Mouse (Mus musculus): Measurements from ENCODE around the gene Speg.

The Speg gene

DNA sequence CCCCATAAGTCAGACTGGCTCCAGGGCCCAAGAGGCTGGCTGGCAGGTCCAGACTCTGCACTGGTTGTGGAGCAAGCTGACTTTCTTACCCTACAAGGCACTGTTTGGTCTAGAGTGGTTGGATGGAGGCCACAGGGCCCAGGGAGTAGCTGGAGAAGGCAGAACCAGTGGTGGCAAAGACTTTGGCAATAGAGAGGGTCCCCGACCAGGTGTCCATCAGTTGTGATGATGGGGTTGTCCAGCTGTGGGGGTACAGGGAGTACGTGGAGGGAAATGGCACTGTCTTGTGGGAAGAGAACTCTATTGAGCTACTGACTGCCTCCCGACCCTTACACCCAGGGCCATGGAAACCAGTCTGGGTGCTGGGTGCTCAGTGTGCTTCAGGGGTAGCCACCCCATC is 18.7 kb downstream of the Speg start:
- no peak for DNase-seq (ENCODE audit: low spot score in 2 of 2)

DNA sequence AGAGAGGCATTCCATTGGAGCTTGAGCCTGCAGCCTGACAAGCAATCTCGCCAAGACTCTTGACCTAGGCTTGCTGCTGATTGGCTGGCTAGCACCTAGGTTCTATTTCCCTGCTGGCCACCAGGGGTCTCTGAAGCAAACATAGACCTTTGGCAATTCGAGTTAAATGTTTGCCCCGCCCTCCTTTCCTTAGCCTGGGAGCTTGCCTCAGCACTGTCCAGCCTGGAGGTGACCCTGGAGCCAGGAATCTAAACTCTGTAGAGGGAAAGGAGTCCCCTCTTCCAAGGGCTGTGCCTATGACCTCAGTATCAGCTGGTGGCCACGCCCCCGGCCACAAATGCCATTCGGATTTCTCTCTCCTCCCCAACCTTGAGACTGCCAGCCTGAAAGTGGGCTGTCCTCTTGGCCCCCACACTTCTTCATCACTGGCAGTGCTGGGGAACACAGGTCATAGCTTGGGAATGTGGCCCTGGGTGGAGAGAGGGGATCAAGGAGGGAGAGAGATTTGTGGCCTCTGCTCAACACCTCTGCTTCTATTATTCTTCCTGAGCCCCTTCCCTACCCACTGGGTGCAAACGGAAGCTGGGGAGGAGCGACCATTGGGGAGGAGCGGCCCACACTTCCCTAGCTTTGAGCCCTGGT is 23.8 kb downstream of the Speg start:
- DNase-seq (ENCODE audit: low spot score in 2 of 2): peak in 1 of 2 experiments; percentile 57

DNA sequence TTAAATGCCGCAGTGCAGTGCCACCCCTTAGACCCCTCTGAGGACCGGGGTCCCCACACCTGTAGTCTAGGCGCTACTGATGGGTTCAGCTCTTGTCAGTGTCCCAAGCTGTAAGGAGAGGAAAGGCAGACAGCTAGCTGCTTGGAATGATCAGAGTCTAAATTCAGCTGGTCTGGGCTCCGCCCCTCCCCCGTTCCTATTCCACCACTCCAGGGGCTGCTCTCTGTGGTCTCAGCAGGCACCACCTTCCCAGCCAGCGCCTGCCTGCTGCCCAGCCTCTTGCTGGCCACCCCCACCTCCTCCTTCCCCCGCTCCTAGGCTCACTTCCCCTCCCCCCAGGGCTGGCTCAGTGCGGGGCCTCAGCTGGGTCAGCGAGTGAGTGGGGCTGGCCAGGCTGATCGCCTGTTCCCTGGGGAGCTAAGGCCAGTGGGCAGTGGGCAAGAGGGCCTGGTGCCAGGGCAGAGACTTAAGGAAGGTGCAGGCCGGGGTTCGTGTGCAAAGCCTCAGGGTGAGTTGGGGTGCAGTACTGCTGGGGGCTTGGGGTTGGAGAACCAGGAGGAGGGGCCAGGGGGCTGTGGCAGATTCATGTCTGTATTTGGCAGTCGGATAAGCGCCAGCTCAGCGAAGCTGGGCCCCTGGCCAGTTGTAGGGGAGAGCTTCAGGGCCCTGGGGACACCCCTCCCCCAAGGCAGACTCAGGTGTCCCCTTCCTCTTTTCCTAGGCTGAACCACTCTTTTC is 24.8 kb downstream of the Speg start:
- no peak for DNase-seq (ENCODE audit: low spot score in 2 of 2)

DNA sequence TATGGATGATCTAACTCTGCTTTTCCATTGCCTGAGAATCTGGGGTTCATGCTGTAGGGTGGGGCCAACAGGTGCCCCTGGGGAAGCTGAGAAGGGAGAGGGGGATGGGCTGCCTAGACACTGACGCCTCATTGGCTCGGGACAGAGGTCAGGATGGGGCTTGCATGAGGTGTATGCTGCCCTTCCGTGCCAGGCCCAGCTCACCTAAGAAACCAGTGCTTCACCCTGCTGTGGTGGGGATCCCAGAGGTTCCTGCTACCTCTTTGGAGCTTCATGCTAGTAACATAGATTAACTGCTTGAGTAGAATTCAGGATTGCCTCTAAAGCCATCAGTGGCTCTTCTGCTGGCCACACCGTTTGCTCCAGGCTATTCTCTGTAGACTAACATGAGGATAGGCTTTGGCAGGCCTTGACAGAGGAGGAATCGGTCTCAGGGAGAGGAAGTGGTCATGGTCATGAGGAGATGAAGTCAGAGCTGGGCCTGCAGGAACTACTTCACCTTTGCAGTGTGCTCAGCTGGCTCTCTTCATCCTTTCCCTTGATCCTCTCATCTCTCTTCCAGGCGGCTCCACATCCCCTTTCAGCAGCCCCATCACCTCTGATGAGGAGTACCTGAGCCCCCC is 25.5 kb downstream of the Speg start:
- DNase-seq (ENCODE audit: low spot score in 2 of 2): no peak

DNA sequence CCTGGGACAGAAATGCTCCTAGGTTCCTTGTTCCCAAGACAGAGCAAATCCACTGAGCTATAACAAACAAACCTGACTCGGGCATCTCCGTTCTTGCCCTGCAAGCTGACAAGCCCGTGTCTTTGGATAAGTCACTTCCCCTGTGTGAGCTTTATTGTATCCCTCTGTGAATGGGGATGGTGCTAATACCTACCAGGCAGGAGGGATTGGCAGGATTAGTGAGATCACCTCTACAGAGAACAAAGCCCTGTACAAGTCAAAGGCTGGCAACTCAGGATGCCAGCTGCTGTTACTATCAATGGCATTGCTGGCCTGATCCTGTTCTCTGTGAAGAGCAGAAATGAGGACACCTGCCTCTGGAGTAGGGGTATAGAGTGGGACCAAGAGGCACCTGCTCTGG is 30.4 kb downstream of the Speg start:
- no peak for DNase-seq (ENCODE audit: low spot score in 2 of 2)

DNA sequence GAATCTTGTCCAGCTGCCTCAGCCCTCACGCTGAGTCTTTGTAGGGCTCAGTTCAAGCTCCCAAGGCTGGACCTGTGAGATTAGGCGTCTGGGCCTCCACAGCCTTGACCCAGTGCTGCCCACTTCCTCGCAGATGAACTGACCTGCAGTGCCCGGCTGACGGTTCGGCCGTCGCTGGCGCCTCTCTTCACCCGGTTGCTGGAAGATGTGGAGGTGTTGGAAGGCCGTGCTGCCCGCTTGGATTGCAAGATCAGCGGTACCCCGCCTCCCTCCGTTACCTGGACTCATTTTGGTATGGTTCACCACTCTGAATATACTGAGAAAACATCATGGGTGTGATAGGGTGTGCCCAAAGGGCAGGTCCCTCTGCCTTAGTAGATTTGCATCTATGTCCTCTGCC is 31.1 kb downstream of the Speg start:
- DNase-seq (ENCODE audit: low spot score in 2 of 2): no peak

DNA sequence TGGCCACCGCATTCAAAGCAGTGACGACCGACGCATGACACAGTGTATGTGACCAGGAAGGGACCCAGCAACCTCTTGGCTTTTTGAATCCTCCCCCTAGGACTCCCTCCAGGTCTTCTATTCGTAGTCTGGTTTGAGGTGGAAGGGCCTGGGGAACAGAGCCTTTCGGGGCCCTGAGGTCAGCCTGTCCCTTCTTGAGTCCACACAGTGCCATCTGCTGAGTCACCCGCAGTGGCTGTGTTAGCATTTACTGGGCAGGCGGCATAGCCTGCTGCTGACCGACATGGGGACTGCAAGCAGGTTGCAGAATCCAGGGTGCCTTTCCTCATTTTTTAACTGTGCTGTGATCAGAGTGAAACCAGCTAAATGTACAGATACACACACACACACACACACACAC is 32.0 kb downstream of the Speg start:
- no peak for DNase-seq (ENCODE audit: low spot score in 2 of 2)

DNA sequence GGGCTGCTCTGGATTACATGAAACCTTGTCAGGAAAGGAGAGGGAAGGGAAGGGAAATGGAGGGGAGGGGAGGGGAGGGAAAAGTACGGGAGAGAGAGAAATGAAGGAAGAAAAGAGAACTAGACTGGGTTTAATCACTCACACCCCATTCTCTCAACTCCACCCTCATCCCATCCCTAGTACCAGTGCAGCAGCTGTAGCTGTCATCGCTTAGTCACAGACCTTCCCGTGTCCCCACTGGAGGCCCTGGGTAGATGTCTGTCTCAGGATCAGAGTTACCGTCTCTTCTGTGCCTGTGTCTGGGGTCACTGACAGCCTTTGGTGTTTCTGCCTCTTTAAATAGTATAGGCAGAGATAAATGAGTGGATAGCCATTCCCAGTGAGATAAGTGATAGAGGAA is 33.1 kb downstream of the Speg start:
- no peak for DNase-seq (ENCODE audit: low spot score in 2 of 2)

DNA sequence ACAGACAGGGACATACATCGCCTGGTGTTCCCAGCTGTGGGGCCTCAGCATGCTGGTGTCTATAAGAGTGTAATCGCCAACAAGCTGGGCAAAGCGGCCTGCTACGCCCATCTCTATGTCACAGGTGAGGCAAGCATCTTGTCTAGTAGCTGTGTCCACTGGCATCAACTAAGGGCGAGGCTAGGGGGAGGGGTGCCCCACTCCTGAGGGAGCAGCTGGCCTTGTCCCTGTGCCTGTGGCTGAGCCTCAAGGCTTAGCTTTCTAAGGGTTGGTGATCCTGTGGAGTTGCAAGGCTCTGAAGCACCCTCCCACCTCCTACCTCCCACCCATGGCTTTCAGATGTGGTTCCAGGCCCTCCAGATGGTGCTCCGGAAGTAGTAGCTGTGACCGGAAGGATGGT is 34.9 kb downstream of the Speg start:
- no peak for DNase-seq (ENCODE audit: low spot score in 2 of 2)

DNA sequence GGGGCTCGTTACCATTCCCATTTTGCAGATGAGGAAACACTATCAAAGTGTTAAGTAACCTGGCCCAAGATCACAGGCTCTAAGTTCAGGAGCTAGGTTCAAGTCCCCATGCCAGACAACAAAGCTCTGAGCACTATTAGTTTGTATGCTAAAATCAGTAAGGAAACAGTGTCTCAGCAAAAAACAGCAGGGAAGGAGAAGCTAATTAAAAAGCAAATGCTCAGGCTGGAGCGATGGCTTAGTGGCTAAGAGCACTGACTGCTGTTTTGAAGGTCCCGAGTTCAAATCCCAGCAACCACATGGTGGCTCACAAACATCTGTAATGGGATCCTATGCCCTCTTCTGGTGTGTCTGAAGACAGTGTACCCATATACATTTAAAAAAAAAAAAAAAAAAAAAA is 37.1 kb downstream of the Speg start:
- no peak for DNase-seq (ENCODE audit: low spot score in 2 of 2)

DNA sequence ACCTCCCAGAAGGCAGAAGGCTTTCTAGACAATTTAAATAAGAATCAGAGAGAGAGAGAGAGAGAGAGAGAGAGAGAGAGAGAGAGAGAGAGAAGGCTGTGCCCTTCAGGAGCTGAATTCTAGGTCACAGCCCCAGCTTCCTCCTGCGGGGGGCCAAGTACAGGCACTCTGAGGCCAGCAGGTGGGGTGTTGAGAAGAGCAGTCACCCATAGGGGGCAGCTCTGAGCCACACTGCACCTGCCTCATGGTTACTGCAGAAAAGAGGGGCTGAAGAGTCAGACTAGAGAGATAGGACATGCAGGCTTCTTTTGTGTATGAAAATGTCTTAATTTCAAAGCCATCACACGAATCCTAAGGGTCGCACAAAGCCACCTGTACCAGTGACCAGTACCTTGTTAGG is 38.7 kb downstream of the Speg start:
- peak in 1 of 2 experiments; percentile 49 for DNase-seq (ENCODE audit: low spot score in 2 of 2)

DNA sequence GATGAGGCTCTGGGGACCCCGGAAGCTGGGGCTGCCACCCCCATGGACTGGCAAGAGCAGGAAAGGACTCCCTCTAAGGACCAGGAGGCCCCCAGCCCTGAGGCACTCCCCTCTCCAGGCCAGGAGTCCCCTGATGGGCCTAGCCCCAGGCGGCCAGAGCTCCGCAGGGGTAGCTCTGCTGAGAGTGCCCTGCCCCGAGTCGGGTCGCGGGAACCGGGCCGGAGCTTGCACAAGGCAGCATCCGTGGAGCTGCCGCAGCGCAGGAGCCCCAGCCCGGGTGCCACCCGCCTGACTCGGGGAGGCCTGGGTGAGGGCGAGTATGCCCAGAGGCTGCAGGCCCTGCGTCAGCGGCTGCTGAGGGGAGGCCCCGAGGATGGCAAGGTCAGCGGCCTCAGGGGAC is 46.7 kb downstream of the Speg start:
- DNase-seq (ENCODE audit: low spot score in 2 of 2): no peak

DNA sequence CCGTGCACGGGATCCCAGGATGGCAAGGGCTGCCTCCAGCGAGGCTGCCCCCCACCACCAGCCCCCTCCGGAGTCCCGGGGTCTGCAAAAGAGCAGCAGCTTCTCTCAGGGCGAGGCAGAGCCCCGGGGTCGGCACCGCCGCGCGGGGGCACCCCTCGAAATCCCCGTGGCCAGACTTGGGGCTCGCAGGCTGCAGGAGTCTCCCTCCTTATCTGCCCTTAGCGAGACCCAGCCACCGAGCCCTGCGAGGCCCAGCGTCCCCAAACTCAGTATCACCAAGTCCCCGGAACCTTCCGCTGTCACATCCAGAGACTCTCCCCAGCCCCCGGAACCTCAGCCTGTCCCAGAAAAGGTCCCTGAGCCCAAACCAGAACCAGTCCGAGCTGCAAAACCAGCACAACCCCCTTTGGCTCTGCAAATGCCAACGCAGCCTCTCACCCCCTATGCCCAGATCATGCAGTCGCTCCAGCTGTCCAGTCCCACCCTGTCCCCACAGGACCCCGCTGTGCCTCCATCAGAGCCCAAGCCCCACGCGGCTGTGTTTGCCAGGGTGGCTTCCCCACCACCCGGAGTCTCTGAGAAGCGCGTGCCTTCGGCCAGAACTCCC is 47.2 kb downstream of the Speg start:
- no peak for DNase-seq (ENCODE audit: low spot score in 2 of 2)

DNA sequence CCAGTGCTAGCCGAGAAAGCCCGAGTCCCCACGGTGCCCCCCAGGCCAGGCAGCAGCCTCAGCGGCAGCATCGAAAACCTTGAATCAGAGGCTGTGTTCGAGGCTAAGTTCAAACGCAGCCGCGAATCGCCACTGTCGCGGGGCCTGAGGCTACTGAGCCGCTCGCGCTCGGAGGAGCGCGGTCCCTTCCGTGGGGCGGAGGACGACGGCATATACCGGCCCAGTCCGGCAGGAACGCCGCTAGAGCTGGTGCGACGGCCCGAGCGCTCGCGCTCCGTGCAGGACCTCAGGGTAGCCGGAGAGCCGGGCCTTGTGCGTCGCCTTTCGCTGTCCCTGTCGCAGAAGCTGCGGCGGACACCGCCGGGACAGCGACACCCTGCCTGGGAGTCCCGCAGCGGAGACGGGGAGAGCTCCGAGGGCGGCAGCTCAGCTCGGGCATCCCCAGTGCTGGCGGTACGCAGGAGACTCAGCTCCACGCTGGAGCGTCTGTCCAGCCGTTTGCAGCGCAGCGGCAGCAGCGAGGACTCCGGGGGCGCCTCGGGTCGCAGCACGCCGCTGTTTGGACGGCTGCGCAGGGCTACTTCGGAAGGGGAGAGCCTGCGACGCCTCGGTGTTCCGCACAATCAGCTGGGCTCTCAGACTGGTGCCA is 47.9 kb downstream of the Speg start:
- DNase-seq (ENCODE audit: low spot score in 2 of 2): no peak

DNA sequence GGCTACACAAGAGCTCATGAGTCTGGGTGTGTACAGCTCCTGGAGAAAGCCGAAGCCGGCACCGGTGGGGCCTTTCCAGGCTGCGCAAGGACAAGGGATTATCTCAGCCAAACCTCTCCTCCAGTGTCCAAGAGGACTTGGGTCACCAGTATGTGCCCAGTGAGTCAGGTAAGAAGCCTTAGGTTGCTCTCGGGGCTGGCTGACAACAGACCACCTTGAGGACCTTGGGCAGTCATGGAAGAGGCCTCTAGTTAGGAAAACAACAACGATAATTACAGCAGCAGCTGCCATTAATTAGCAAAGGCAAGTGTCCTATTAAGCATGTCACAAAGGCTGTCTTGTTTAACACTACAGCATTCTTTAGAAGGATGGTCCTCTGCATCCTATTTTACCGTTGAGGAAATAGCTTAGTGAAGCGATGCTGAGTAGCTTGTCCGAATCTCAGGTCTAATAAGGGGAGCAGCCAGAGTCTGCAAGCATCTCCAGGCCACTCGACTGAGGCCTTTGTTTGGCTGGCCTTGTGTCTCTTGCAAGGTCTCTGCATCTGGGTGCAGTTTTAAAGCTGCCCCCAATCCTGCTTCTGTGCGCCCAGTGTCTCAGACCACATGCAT is 48.8 kb downstream of the Speg start:
- no peak for DNase-seq (ENCODE audit: low spot score in 2 of 2)

DNA sequence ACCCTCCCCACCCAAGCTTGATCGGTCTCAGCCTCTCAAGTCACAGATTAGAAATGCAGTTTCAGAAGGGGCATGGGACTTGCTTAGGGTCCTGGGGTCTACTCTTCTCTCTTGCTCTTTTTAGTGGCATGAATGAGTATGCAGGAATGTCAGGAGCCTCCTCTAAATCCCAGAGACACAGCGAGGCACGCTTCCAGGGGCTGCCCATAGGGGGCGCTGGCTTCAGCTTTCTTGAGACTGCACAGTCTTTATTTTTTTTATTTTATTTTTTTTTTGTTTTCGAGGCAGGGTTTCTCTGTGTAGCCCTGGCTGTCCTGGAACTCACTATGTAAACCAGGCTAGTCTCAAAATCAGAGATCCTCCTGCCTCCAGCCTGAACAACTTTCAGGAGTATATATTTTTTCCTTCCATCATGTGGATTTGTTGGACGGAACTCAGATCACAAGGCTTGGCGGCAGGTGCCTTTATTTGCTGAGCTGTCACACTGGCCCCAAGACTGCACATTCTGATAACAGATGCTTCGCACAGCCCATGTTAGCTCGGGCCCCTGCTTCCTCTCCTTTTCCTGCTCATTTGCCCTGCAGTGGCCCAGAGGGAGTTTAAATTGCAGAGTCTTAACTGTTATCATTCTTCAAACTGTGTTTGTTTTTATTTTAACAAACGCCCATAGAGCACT is 50.8 kb downstream of the Speg start:
- peak; percentile 50 to 58 for DNase-seq (ENCODE audit: low spot score in 2 of 2)

DNA sequence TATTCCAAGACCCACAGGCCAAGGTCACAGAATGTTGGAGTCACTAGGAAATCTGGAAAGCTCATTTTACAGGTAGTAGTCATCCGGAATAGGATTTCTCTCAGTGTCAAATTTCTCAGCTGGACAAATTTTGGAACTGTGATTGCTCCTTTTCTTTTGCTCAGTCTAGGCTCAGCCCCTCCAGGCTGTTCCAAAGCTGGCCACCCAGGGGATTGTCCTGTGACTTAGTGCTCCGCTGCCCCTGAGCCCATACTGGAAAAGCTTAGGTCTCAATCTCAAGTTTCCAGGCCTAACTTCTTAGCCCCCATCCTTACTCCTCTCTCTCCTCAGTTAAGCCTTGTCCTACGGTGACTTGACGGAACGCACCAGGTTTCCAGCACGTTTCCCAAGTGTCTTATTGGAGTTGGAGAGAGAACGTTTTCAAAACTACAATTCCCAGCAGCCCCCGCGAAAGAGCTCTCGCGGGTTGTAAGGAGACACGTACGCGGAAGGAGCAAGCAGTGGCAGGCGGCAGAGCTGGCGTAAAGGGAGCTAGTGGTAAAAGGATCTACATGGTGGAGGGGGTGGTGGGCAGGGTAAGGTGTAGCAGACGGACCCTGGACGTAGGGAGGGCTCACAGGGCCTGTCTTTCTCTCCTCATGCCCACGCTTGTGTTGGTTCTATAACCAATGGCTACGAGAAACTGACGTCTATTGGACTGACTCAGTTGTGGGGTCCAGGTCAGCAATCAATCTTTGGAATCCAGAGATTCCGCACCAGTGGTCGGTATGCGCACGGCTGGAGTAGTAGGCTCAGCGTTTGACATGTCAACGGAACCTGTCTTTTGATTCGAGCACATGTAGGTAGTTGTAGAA is 60.6 kb downstream of the Speg start, which contains the start of gene Gmppa:
TSS of gene Gmppa (plus strand) at position 456 of the 854 bp plus-strand sequence.
- peak; percentile 75 to 89 for DNase-seq (ENCODE audit: low spot score in 2 of 2)

DNA sequence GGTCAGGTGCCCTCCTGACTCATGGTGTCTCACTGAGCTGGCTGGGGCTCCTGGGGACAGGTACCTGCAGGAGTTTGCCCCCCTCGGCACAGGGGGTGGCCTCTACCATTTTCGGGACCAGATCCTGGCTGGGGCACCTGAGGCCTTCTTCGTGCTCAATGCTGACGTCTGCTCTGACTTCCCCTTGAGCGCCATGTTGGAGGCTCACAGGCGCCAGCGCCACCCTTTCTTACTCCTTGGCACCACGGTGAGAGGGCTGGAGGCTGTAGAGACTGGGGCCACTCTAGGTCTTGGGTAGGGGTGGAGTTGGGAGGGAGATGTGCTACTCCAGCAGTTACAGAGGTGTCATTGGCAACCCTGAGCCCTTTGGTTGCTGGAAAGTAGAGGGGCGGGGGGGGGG is 63.7 kb downstream of the Speg start:
- DNase-seq (ENCODE audit: low spot score in 2 of 2): no peak

DNA sequence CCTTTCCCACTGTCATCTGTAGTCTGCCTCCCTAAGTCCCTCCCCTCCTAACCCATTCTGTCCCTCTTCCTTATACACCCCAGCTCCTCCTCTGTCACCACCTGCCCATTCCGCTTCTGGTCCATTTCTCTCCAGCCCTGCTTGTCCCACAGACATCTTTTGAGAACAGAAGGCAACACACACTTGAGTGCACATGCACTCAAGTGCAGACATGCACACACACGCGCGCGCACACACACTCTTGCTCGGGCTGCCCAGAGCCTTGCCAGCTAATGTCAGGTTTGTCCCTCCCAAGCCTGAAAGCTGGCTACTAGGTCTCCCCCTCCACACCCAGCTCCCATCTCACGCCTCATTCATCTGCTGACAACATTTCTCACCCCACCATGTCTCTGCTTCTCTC is 65.6 kb downstream of the Speg start:
- no peak for DNase-seq (ENCODE audit: low spot score in 2 of 2)

DNA sequence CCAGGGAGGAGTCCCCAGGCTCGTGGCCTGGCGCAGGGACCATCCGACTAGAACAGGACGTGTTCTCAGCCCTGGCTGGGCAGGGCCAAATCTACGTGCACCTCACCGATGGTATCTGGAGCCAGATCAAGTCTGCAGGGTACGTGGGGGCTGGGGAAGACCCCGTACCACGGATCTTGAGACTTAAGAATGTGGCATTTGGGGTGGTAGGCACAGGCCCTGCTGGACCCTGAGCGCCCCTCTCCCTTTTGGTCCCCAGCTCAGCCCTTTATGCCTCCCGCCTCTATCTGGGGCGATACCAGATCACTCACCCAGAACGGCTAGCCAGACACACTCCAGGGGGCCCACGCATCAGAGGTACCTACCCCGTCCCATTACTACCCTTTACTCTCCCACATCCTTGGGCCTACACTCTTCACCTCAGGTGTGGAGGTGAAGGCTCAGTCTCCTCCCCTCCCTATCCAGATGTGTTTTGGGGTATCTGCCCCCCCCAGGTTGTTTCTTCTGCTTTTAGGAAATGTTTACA is 66.4 kb downstream of the Speg start:
- no peak for DNase-seq (ENCODE audit: low spot score in 2 of 2)
